Mouse (Mus musculus) stomach, postnatal 0 days (tissue): Measurements from ENCODE around the gene Creb3l2. TPM values are rescaled to one million over a fixed set of nuclear protein-coding genes. Genes with fewer than 3 reads are reported as not detected.
A peak's percentile ranks its signal among the peaks of the same experiment; 100 is the strongest.

Source experiments
- ATAC-seq: fragments of 200-750 bp; cut with Nextera tagmentation; 2 replicates; pipeline ENCODE4 v1.8.0; 2017; ENCODE audit not compliant: low FRiP score, low TSS enrichment
- DNase-seq: peaks from one replicate; pipeline ENCODE4 v3.0.0-alpha.2; 2016; ENCODE audit warnings: low spot score
- H3K27ac ChIP-seq: fragments of 300-500 bp; sonication (generic); replicated peaks from 2 replicates; pipeline ENCODE4 v1.5.1; 2014; ENCODE audit warnings: mild to moderate bottlenecking, control low read depth
- H3K27me3 ChIP-seq: fragments of 300-500 bp; sonication (generic); 2 replicates; pipeline ENCODE4 v1.6.1; 2014; ENCODE audit warnings: low read length; ENCODE audit not compliant: control insufficient read depth, insufficient read depth
- H3K36me3 ChIP-seq: fragments of 300-500 bp; sonication (generic); 2 replicates; pipeline ENCODE4 v1.6.1; 2014; ENCODE audit warnings: low read length, mixed read lengths; ENCODE audit not compliant: control insufficient read depth, insufficient read depth
- H3K4me1 ChIP-seq: fragments of 300-500 bp; sonication (generic); replicated peaks from 2 replicates; pipeline ENCODE4 v1.6.1; 2014; ENCODE audit warnings: antibody characterized with exemption; ENCODE audit not compliant: control insufficient read depth, insufficient read depth
- H3K4me2 ChIP-seq: fragments of 300-500 bp; sonication (generic); replicated peaks from 2 replicates; pipeline ENCODE4 v1.6.1; 2014; ENCODE audit warnings: low read depth, mild to moderate bottlenecking, control low read depth, moderate library complexity
- H3K4me3 ChIP-seq: fragments of 300-500 bp; sonication (generic); 2 replicates; pipeline ENCODE4 v1.5.1; 2014; ENCODE audit warnings: low read depth, low read length, control low read depth
- H3K9ac ChIP-seq: fragments of 300-500 bp; sonication (generic); 2 replicates; pipeline ENCODE4 v1.6.1; 2014; ENCODE audit warnings: mild to moderate bottlenecking, low read length, control low read depth, mixed read lengths
- H3K9me3 ChIP-seq: fragments of 300-500 bp; sonication (generic); 2 replicates; pipeline ENCODE4 v1.6.1; 2016; ENCODE audit warnings: low read length; ENCODE audit not compliant: control insufficient read depth
- CTCF ChIP-seq: IDR thresholded peaks from 2 replicates; pipeline ENCODE4 v1.5.1; 2016; ENCODE audit warnings: antibody characterized with exemption, low read depth, mild to moderate bottlenecking, moderate library complexity
- EP300 ChIP-seq: optimal IDR thresholded peaks from 2 replicates; pipeline ENCODE3; 2016; ENCODE audit warnings: antibody characterized with exemption
- WGBS: fragments of 180-500 bp; shearing (Covaris S2); extraction: QIAGEN DNeasy Blood & Tissue Kit; methylation state at CpG from one replicate; pipeline ENCODE4 v1.1.7; 2014; 5-methylcytosine and 5-hydroxymethylcytosine counted together
- polyA plus RNA-seq: library from polyadenylated mRNA; unstranded; fragments of >200 nt; fragmentation: Nextera tagmentation; extraction: Ambion mirVana; gene quantifications from 2 replicates; pipeline ENCODE4 v1.2.1, GENCODE M21; 2015

Gene Creb3l2
- polyA plus RNA-seq, 1 experiment from 2014 or later = 8.5 TPM

DNA sequence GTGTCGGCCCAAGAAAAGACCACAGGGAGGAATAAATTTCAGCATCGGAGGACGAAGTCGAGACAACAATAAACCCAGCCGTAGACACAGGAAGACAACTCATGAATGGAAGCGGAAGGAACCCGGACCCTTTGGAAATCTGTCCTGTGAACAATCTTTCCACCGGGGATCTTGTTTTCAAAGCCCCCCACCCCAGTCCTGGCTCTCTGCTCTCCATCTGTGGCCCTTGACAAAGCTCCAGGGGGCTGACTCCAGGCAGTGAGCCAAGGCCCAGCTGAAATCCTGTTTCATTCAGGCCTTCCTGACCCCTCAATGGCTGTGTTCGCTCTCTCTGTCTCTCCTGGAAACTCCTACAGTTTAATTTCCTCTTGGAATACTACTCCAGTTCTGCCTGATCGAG is 66.5 kb downstream of the Creb3l2 start:
- ATAC-seq = no peak
- no peak overlapping the region for H3K4me2 ChIP-seq

DNA sequence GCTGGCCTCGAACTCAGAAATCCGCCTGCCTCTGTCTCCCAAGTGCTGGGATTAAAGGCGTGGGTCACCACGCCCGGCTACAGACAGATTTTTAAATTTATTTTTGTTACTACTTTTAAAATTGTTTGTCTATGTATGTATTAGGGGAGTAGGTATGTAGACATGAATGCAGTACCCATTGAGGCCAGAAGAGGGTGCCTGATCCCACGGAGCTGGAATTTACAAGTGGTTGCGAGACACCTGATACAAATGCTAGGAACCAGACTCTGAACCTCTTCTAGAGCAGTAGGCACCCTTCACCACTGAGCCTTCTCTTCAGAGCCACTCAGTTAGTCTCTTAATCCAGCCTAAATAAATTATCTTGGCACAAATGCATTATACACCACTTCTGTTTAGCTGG is 70.6 kb downstream of the Creb3l2 start:
- Histone ChIP-seq H3K9me3 (no peaks in the 10 kb centered on the region), H3K27me3 (no peaks in the 10 kb centered on the region), H3K4me3 (no peak overlapping the region), H3K4me1 (no peaks in the 10 kb centered on the region), H3K4me2 (no peak overlapping the region), H3K27ac (no peak overlapping the region), H3K9ac (no peak overlapping the region), H3K36me3 (no peaks in the 10 kb centered on the region; the same call in 1 of the 2 replicates)
- ATAC-seq (no peak), DNase-seq (peak; percentile 34)
- no peak for TF ChIP-seq EP300
- TF ChIP-seq CTCF = peak; percentile 72
- WGBS = 84% methylated on average over 7 of the region's 7 CpGs

More for the DNA sequence above, 66.5 kb downstream of the Creb3l2 start:
- no peaks in the 10 kb centered on the region for H3K4me1 ChIP-seq
- H3K4me3 ChIP-seq = no peak overlapping the region
- 71% methylated on average over 10 of the region's 10 CpGs for WGBS
- H3K9ac ChIP-seq = no peak overlapping the region
- no peak for DNase-seq
- no peak overlapping the region for H3K27ac ChIP-seq
- H3K27me3 ChIP-seq = no peaks in the 10 kb centered on the region
- TF ChIP-seq CTCF = no peak
- no peak for TF ChIP-seq EP300
- no peaks in the 10 kb centered on the region for H3K9me3 ChIP-seq
- 0 out of 2 replicates have a peak, but pooled peaks cover 2% of the 10 kb centered on the region for H3K36me3 ChIP-seq

DNA sequence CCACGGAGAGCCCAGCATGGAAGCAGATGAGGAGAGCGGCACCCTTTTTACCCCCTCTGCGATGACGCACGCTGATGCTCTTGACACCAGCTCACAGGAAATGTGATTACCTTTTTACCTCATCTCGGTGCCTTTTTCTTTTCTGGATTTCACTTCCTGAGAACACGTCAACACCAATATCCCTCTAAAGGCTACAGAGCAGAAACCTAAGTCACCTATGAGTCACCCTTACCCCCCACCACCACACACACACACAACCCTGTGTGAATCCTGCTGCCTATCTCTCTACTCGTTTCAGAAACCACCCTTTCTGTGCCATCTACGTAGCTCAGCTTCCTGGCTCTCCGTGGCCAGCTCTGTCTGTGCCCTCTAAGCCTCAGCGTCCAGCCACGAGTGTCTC is 71.4 kb downstream of the Creb3l2 start:
- TF ChIP-seq EP300 = no peak
- TF ChIP-seq CTCF = no peak
- Histone ChIP-seq H3K27ac (no peak overlapping the region), H3K4me3 (no peak overlapping the region), H3K36me3 (no peaks in the 10 kb centered on the region; the same call in 1 of the 2 replicates), H3K4me1 (no peaks in the 10 kb centered on the region), H3K9ac (no peak overlapping the region), H3K4me2 (no peak overlapping the region), H3K9me3 (no peaks in the 10 kb centered on the region), H3K27me3 (no peaks in the 10 kb centered on the region)
- DNase-seq (no peak), ATAC-seq (no peak)
- WGBS = 89% methylated on average over 12 of the region's 12 CpGs

DNA sequence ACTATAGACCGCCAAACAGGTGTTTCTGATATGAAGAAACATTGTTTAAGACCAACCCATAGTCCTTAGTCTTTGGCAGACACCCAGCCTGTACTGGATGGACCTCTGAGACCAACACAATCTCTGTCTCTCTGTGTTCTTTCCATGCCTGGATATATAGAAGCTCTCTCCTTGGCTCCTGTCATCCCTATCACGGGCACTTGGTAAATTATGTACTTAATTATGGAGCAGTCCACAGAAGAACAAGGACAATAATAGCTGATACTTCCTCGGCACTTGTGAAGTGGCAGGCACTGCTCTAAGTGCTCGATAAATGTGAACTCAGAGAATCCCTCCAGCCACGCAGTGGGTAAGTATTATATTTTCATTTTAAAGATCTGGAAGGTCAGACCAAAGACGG is 72.2 kb downstream of the Creb3l2 start:
- DNase-seq (no peak), ATAC-seq (no peak)
- TF ChIP-seq EP300 (no peak), CTCF (no peak)
- WGBS = 67% methylated on average over 6 of the region's 6 CpGs
- no peak overlapping the region for H3K27ac ChIP-seq
- H3K36me3 ChIP-seq = no peaks in the 10 kb centered on the region; the same call in 1 of the 2 replicates
- H3K4me1 ChIP-seq = no peaks in the 10 kb centered on the region
- H3K9me3 ChIP-seq = no peaks in the 10 kb centered on the region
- H3K4me2 ChIP-seq = no peak overlapping the region
- H3K4me3 ChIP-seq = no peak overlapping the region
- no peak overlapping the region for H3K9ac ChIP-seq
- H3K27me3 ChIP-seq = no peaks in the 10 kb centered on the region

DNA sequence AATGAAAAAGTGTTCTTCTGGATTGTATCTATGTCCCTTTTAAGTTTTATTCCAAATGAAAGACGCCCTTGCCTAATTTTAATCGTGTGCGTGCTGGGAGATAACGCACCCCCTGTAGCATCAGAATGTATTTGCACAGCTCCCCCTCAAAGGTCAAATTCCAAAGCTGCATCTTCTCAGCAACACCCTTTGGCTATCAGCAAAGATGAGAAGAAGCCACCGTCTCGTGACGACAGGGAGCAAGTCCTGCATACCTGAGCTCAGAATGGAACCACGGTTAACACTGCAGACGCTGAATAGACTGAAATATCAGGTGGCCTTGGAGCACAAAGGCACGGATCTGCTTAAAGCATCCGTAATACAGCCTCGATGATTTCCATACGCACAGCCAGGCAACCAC is 73.7 kb downstream of the Creb3l2 start:
- WGBS = 76% methylated on average over 13 of the region's 13 CpGs
- H3K4me1 ChIP-seq = no peaks in the 10 kb centered on the region
- no peak overlapping the region for H3K4me2 ChIP-seq
- H3K9me3 ChIP-seq = no peaks in the 10 kb centered on the region
- H3K9ac ChIP-seq = no peak overlapping the region
- no peaks in the 10 kb centered on the region for H3K27me3 ChIP-seq
- H3K4me3 ChIP-seq = no peak overlapping the region
- no peak overlapping the region for H3K27ac ChIP-seq
- peaks cover 1% of the 10 kb centered on the region; the same call in 1 of the 2 replicates for H3K36me3 ChIP-seq
- DNase-seq (no peak), ATAC-seq (no peak)
- TF ChIP-seq CTCF (no peak), EP300 (no peak)

DNA sequence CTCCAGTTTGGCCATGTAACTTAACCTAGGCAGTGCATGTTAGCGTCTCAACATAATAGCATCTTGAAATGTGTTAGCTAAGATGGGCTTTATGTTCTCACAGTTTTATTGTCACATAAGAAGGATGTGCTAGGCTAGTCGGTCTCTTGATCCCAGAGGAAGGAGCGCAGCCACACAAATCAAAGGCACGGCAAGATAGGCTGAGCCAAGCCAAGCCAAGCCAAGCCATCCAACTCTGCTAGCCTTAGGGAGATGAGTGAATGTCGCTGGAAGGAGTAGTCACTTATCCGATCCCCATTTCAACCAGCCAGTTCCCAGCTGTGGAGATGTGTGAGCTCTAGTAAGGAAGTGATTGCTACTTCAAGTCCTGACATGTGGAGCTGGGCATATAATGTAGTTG is 75.0 kb downstream of the Creb3l2 start:
- DNase-seq = no peak
- WGBS = 84% methylated on average over 6 of the region's 6 CpGs
- Histone ChIP-seq H3K4me2 (no peak overlapping the region), H3K4me1 (no peaks in the 10 kb centered on the region), H3K9ac (no peak overlapping the region), H3K4me3 (no peak overlapping the region), H3K27me3 (no peaks in the 10 kb centered on the region), H3K36me3 (peaks cover 4% of the 10 kb centered on the region; the same call in 1 of the 2 replicates), H3K9me3 (no peaks in the 10 kb centered on the region), H3K27ac (no peak overlapping the region)
- ATAC-seq = no peak
- TF ChIP-seq EP300 (no peak), CTCF (no peak)
